Mouse (Mus musculus) kidney, adult 2 months (tissue): ENCODE data around the gene Efna2.

ENCODE experiments used
- CTCF ChIP-seq: fragments of 200-500 bp; conservative IDR thresholded peaks from 2 replicates; pipeline ENCODE4 v1.5.1; 2011; ENCODE audit warnings: low read depth, mild to moderate bottlenecking, control low read depth, low read length, moderate library complexity, mixed read lengths; ENCODE audit not compliant: insufficient read depth, insufficient read length
- POLR2A ChIP-seq: fragments of 200-500 bp; IDR thresholded peaks from one replicate; pipeline ENCODE4 v1.6.1; 2011; ENCODE audit warnings: low read depth, low read length, control low read depth

DNA sequence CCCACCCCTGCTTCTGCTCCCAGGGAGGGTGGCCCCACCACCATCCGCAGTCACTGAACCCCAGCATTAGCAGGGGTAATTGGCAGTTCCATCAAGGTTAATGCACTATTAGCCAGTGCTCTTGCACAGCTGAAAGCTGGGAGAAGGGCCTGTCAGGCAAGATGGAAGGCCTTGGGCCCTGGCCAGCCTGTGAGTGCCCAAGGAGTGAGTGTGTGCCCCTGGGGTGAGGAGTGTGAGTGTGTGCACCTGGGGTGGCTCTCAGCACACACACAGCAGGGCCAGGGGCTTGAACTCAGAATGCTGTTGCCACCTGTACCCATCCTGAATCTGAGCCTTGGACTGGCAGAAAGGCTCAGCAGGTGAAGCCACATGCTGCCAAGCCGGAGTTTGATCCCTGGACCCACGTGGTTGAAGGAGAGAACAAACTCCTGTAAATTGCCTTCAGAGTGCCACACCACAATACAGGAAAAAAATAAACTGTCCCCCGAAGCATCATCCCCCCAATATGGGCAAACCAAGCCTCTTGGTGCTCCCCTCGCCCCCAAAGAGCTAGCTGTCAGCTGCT lies 2.9 kb upstream of the Efna2 start:
- TF ChIP-seq POLR2A (no peak), CTCF (no peak)
